Mouse (Mus musculus): ENCODE results near the gene Car4. TPM values are rescaled to one million over a fixed set of nuclear protein-coding genes. Genes with fewer than 3 reads are reported as not detected.

Gene Car4
- polyA plus RNA-seq (2012; rRNA removed) = 0.30 and 0.32 TPM in 2 replicates

DNA sequence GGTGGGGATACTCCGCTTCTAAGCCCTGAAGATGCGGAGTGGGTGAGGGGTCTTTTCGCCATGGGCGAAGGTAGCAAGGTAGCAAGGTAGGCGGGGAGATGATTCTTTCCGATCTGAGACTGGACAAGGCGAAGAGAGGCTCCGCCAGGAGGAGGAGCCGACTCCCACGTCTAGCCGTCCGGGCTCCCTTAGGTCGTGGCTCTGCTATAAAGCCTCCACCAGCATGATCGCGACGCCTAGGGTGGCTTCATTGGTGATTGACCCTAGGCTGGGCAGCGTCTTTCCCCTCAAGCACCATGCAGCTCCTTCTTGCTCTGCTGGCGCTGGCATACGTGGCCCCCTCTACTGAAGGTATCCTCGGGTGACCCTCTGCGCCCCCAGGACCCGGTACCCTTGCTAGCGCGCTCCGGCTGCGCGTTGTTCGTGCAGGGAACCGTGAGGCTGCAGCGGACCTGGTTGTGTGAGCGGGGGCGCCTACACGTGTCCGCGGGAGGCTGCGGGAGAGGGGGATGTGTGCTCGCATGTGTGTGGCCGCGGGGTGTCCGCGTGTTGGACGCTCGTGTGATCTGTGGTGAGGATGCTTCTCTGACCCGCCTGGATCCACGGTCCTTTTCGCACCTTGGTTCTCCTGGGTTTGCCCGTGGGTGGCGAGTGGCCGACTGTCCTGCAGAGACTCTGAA lies at the start of gene Car4:
Gene Car4, plus strand, starts transcription at position 196 of the 680 bp plus-strand sequence.

DNA sequence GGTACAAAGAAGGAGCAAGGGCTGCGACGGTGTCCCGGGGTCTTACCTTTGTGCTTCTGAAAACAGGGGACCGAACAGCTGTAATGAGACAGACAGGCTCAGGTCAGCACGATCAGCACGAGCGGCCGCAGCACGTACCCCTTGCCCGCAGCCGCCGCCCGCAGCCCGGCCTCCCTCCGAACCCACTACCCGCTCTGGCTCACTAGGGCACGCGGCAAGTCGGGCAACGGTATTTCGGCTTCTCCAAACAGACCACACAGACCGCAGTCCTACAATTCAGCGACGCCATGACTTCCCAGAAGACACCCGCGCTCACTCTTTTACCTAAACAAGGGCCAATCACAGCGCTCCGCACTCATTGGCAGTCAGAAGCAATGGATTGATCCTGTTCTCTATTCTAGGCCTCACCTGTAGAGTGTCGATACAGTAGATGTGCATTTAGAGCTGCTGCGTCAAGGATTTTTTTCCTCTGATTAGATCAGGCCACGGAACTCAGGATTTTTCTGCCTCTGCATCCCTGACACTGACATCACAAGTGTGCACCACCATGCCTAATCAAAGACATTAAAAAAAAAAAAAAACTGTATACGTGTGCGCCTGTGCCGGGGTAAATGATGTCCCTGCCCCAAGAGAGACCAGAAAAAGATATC lies 41.4 kb upstream of the Car4 start, which contains the start of gene Znhit3:
Gene Znhit3, minus strand, starts transcription at position 314 of the 650 bp plus-strand sequence.

Other genes starting within 250 kb of the Car4 start
- gene Mrm1, start 138.3 kb upstream of the Car4 start, polyA plus RNA-seq (2012; rRNA removed) = 23.0 and 23.4 TPM in 2 replicates
- 177 and 206 TPM in 2 replicates for gene Dhrs11, start 128.8 kb upstream of the Car4 start, polyA plus RNA-seq (2012; rRNA removed)
- gene Ggnbp2, start 87.0 kb upstream of the Car4 start, polyA plus RNA-seq (2012; rRNA removed) = 72.9 and 73.7 TPM in 2 replicates
- 5.2 and 6.6 TPM in 2 replicates for gene Myo19, start 77.6 kb upstream of the Car4 start, polyA plus RNA-seq (2012; rRNA removed)
- gene Pigw, start 77.5 kb upstream of the Car4 start, polyA plus RNA-seq (2012; rRNA removed) = 4.3 and 4.7 TPM in 2 replicates
- gene Znhit3, start 41.4 kb upstream of the Car4 start, polyA plus RNA-seq (2012; rRNA removed) = 18.4 and 21.7 TPM in 2 replicates
- gene Usp32, start 182.4 kb downstream of the Car4 start, polyA plus RNA-seq (2012; rRNA removed) = 23.9 and 27.8 TPM in 2 replicates
- gene 1700125H20Rik, start 212.6 kb downstream of the Car4 start, polyA plus RNA-seq (2012; rRNA removed) = 0.08 TPM in 1 of 2 replicates, not detected in the other

All from liver, embryonic 14 days (tissue).